Mouse (Mus musculus): ENCODE measurements around the gene Krt24. TPM values are rescaled to one million over a fixed set of nuclear protein-coding genes. Genes with fewer than 3 reads are reported as not detected.

The Krt24 gene
- polyA plus RNA-seq, 1 experiment from 2014 or later = not detected

GRCm38 (mm10) chr11:99314594-99314993 is 29.5 kb upstream of the Krt24 start:
- Histone ChIP-seq H3K9me3 (replicated peaks; ENCODE audit: low read length) (no peaks in the 10 kb centered on the region), H3K4me1 (replicated peaks; ENCODE audit: insufficient read depth, low read length) (no peaks in the 10 kb centered on the region), H3K9ac (ENCODE audit: low read depth, low read length) (no peak overlapping the region), H3K27ac (no peak overlapping the region), H3K4me2 (ENCODE audit: low read length) (no peak overlapping the region), H3K27me3 (ENCODE audit: insufficient read depth, low read length) (no peaks in the 10 kb centered on the region), H3K4me3 (replicated peaks; ENCODE audit: low read depth, low read length) (no peak overlapping the region), H3K36me3 (ENCODE audit: insufficient read depth, low read length) (no peaks in the 10 kb centered on the region)
- TF ChIP-seq CTCF (IDR thresholded peaks at IDR 0.05; ENCODE audit: low read depth) = no peak
- no peak for DNase-seq (ENCODE audit: low spot score)
- no peak for ATAC-seq (replicated peaks; ENCODE audit: low FRiP score, low read depth)
- 79% methylated on average over 2 of the region's 2 CpGs for WGBS

- peak; percentile 66 for DNase-seq (ENCODE audit: low spot score)
These were observed 25.8 kb upstream of the Krt24 start for GRCm38 (mm10) chr11:99310882-99311281.

GRCm38 (mm10) chr11:99307579-99307978 is 22.5 kb upstream of the Krt24 start:
- H3K27me3 ChIP-seq (ENCODE audit: insufficient read depth, low read length) = no peaks in the 10 kb centered on the region
- no peak overlapping the region for H3K4me3 ChIP-seq (replicated peaks; ENCODE audit: low read depth, low read length)
- H3K4me2 ChIP-seq (ENCODE audit: low read length) = no peak overlapping the region
- no peaks in the 10 kb centered on the region for H3K4me1 ChIP-seq (replicated peaks; ENCODE audit: insufficient read depth, low read length)
- no peak overlapping the region for H3K27ac ChIP-seq
- no peak overlapping the region for H3K9ac ChIP-seq (ENCODE audit: low read depth, low read length)
- no peaks in the 10 kb centered on the region for H3K9me3 ChIP-seq (replicated peaks; ENCODE audit: low read length)
- DNase-seq (ENCODE audit: low spot score) (peak; percentile 67), ATAC-seq (replicated peaks; ENCODE audit: low FRiP score, low read depth) (no peak)
- no peaks in the 10 kb centered on the region for H3K36me3 ChIP-seq (ENCODE audit: insufficient read depth, low read length)
- peak; percentile 76 for TF ChIP-seq CTCF (IDR thresholded peaks at IDR 0.05; ENCODE audit: low read depth)
- WGBS = 13% methylated on average over 2 of the region's 2 CpGs

More at GRCm38 (mm10) chr11:99310882-99311281, 25.8 kb upstream of the Krt24 start:
- Histone ChIP-seq H3K4me3 (replicated peaks; ENCODE audit: low read depth, low read length) (no peak overlapping the region), H3K27ac (no peak overlapping the region), H3K9ac (ENCODE audit: low read depth, low read length) (no peak overlapping the region), H3K27me3 (ENCODE audit: insufficient read depth, low read length) (no peaks in the 10 kb centered on the region), H3K9me3 (replicated peaks; ENCODE audit: low read length) (no peaks in the 10 kb centered on the region), H3K4me1 (replicated peaks; ENCODE audit: insufficient read depth, low read length) (no peaks in the 10 kb centered on the region), H3K4me2 (ENCODE audit: low read length) (no peak overlapping the region), H3K36me3 (ENCODE audit: insufficient read depth, low read length) (no peaks in the 10 kb centered on the region)
- no peak for ATAC-seq (replicated peaks; ENCODE audit: low FRiP score, low read depth)
- 82% methylated on average over 1 of the region's 1 CpGs for WGBS
- peak; percentile 67 for TF ChIP-seq CTCF (IDR thresholded peaks at IDR 0.05; ENCODE audit: low read depth)

GRCm38 (mm10) chr11:99295039-99295438 is 10.0 kb upstream of the Krt24 start:
- no peaks in the 10 kb centered on the region for H3K27me3 ChIP-seq (ENCODE audit: insufficient read depth, low read length)
- WGBS = 31% methylated on average over 5 of the region's 5 CpGs
- H3K9me3 ChIP-seq (replicated peaks; ENCODE audit: low read length) = no peaks in the 10 kb centered on the region
- DNase-seq (ENCODE audit: low spot score) (peak; percentile 48), ATAC-seq (replicated peaks; ENCODE audit: low FRiP score, low read depth) (no peak)
- TF ChIP-seq CTCF (IDR thresholded peaks at IDR 0.05; ENCODE audit: low read depth) = peak; percentile 59; the same call in 1 of the 2 replicates
- no peak overlapping the region for H3K27ac ChIP-seq
- H3K9ac ChIP-seq (ENCODE audit: low read depth, low read length) = no peak overlapping the region
- no peaks in the 10 kb centered on the region for H3K36me3 ChIP-seq (ENCODE audit: insufficient read depth, low read length)
- H3K4me3 ChIP-seq (replicated peaks; ENCODE audit: low read depth, low read length) = no peak overlapping the region
- H3K4me2 ChIP-seq (ENCODE audit: low read length) = no peak overlapping the region
- no peaks in the 10 kb centered on the region for H3K4me1 ChIP-seq (replicated peaks; ENCODE audit: insufficient read depth, low read length)

- ATAC-seq (replicated peaks; ENCODE audit: low FRiP score, low read depth) (no peak), DNase-seq (ENCODE audit: low spot score) (peak; percentile 57)
- H3K4me3 ChIP-seq (replicated peaks; ENCODE audit: low read depth, low read length) = no peak overlapping the region
- H3K9ac ChIP-seq (ENCODE audit: low read depth, low read length) = no peak overlapping the region
- no peaks in the 10 kb centered on the region for H3K36me3 ChIP-seq (ENCODE audit: insufficient read depth, low read length)
- H3K4me1 ChIP-seq (replicated peaks; ENCODE audit: insufficient read depth, low read length) = no peaks in the 10 kb centered on the region
- WGBS = 60% methylated on average over 5 of the region's 5 CpGs
- H3K9me3 ChIP-seq (replicated peaks; ENCODE audit: low read length) = no peaks in the 10 kb centered on the region
- H3K27me3 ChIP-seq (ENCODE audit: insufficient read depth, low read length) = no peaks in the 10 kb centered on the region
- H3K4me2 ChIP-seq (ENCODE audit: low read length) = no peak overlapping the region
- no peak overlapping the region for H3K27ac ChIP-seq
- TF ChIP-seq CTCF (IDR thresholded peaks at IDR 0.05; ENCODE audit: low read depth) = peak; percentile 75
These were observed 7.8 kb upstream of the Krt24 start for GRCm38 (mm10) chr11:99292846-99293245.

GRCm38 (mm10) chr11:99284011-99284410 is 1.1 kb downstream of the Krt24 start:
- H3K27ac ChIP-seq = no peak overlapping the region
- ATAC-seq (replicated peaks; ENCODE audit: low FRiP score, low read depth) = no peak
- no peaks in the 10 kb centered on the region for H3K9me3 ChIP-seq (replicated peaks; ENCODE audit: low read length)
- no peak for DNase-seq (ENCODE audit: low spot score)
- no peak overlapping the region for H3K4me3 ChIP-seq (replicated peaks; ENCODE audit: low read depth, low read length)
- no peak overlapping the region for H3K9ac ChIP-seq (ENCODE audit: low read depth, low read length)
- H3K27me3 ChIP-seq (ENCODE audit: insufficient read depth, low read length) = no peaks in the 10 kb centered on the region
- 84% methylated on average over 5 of the region's 5 CpGs for WGBS
- TF ChIP-seq CTCF (IDR thresholded peaks at IDR 0.05; ENCODE audit: low read depth) = no peak
- H3K4me2 ChIP-seq (ENCODE audit: low read length) = no peak overlapping the region
- no peaks in the 10 kb centered on the region for H3K4me1 ChIP-seq (replicated peaks; ENCODE audit: insufficient read depth, low read length)
- no peaks in the 10 kb centered on the region for H3K36me3 ChIP-seq (ENCODE audit: insufficient read depth, low read length)

GRCm38 (mm10) chr11:99283334-99283733 is 1.7 kb downstream of the Krt24 start:
- Histone ChIP-seq H3K27ac (no peak overlapping the region), H3K27me3 (ENCODE audit: insufficient read depth, low read length) (no peaks in the 10 kb centered on the region), H3K4me2 (ENCODE audit: low read length) (no peak overlapping the region), H3K36me3 (ENCODE audit: insufficient read depth, low read length) (no peaks in the 10 kb centered on the region), H3K4me3 (replicated peaks; ENCODE audit: low read depth, low read length) (no peak overlapping the region), H3K4me1 (replicated peaks; ENCODE audit: insufficient read depth, low read length) (no peaks in the 10 kb centered on the region), H3K9ac (ENCODE audit: low read depth, low read length) (no peak overlapping the region), H3K9me3 (replicated peaks; ENCODE audit: low read length) (no peaks in the 10 kb centered on the region)
- 42% methylated on average over 4 of the region's 4 CpGs for WGBS
- no peak for DNase-seq (ENCODE audit: low spot score)
- TF ChIP-seq CTCF (IDR thresholded peaks at IDR 0.05; ENCODE audit: low read depth) = no peak
- no peak for ATAC-seq (replicated peaks; ENCODE audit: low FRiP score, low read depth)
